Mouse (Mus musculus) layer of hippocampus, adult 8-10 months (tissue): ENCODE results near the gene Alpl. TPM values are rescaled to one million over a fixed set of nuclear protein-coding genes. Genes with fewer than 3 reads are reported as not detected.

Experiments used
- DNase-seq, 2 experiments: peaks; one replicate each; pipeline ENCODE4 v3.0.0; 2022; ENCODE audit warnings: low spot score in 2 of 2
- total RNA-seq, 4 experiments: library from RNA; stranded (reverse); gene quantifications; 2 replicates each; pipeline ENCODE4 v1.2.4; 2022

Gene Alpl
- total RNA-seq, 4 experiments from 2014 or later: 6.2 to 9.3 (median 7.1) TPM

GRCm38 (mm10) chr4:137800324-137800723, 4.1 kb upstream of the Alpl start:
- DNase-seq: no peak

GRCm38 (mm10) chr4:137797038-137797437, 854 bp upstream of the Alpl start:
- no peak for DNase-seq

GRCm38 (mm10) chr4:137794178-137794900, 1.8 kb downstream of the Alpl start:
- DNase-seq: no peak

DNA sequence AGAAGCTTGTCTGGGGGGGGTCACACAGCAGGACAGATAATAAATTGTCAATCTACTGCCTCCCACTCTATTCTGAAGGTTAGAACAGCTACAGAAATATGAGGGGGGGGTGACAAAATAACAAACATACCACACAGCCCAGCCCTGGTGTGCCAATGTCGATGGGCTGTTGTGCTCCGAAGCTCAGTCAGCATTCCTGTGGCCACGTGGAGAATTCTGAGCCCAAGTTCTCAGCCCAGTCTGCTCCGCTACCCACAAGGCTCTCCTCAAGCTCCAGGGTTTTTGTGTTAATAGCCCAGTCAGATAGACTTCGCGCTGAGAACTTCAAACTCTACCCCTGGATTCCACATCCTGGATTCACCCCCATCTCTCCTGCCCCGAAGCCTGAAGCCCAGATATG, 2.6 kb downstream of the Alpl start:
- DNase-seq: no peak

GRCm38 (mm10) chr4:137791440-137791839, 4.7 kb downstream of the Alpl start:
- no peak for DNase-seq

DNA sequence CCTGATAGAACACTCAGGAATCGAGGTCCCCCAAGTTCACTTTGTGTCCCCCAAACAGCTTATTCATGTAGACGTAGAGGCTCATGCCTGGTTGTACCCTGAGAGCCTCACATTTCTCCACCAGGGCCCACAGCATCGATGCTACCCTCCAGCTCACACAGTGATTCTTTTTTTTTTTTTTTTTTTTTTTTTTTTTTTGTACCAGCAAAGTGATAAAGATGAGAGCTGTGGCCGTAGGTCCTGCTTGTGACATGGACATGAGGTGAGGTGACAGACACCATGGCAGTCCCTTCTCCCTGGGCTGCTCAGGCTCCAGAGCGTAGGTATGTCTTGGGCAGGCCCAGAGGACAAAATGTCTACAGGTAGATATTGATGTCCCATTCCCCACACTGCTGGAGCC, 5.2 kb downstream of the Alpl start:
- DNase-seq: no peak

DNA sequence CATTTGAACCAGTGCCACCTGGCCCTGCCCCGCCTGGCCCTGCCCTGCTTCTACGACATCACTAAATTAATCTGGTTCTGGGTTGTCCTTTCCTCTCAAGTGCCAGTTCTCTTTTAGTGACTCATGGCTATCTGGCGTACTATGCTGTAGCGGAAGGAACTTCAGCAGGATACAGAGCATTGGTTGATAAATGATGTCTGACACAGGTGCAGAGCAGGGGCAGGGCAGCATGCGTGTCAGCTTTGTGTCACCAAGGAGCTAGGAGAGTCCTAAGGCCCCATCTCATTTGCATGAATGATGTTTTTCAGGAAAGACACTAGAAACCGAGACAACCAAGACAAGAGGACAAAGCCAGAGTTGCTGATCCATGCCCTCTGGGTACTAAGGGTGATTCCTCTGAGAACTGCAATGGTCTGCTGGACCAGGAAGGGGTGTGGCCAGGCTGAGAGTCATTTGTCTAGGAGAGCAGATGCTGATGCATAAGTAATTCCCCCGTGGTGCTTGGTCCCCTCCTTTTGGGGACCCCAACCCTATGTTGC, 7.6 kb downstream of the Alpl start:
- DNase-seq: no peak

GRCm38 (mm10) chr4:137787589-137788289, 8.4 kb downstream of the Alpl start:
- DNase-seq: no peak

DNA sequence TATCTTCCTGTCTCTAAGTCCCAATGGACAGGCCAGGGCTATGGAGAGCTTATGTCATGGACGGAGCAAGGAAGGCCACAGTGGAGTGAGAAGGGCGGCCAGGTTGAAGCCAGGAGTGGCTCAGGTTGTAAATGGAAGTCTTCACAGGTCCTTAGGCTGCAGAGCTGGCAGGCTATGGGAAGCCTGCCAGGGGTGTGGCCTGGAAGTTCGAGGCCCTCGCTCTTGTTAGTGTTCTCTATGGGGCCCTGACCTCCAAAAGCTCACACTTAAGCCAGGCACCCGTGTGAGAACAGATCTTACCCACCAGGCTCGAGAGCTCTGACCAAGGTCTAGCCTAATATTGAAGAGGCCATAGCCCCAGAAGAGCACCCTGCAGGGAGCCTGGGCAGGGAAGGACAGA, 9.7 kb downstream of the Alpl start:
- no peak for DNase-seq

- no peak for DNase-seq
Measured at GRCm38 (mm10) chr4:137785270-137785669, 10.9 kb downstream of the Alpl start.

GRCm38 (mm10) chr4:137784741-137785140, 11.4 kb downstream of the Alpl start:
- no peak for DNase-seq

DNA sequence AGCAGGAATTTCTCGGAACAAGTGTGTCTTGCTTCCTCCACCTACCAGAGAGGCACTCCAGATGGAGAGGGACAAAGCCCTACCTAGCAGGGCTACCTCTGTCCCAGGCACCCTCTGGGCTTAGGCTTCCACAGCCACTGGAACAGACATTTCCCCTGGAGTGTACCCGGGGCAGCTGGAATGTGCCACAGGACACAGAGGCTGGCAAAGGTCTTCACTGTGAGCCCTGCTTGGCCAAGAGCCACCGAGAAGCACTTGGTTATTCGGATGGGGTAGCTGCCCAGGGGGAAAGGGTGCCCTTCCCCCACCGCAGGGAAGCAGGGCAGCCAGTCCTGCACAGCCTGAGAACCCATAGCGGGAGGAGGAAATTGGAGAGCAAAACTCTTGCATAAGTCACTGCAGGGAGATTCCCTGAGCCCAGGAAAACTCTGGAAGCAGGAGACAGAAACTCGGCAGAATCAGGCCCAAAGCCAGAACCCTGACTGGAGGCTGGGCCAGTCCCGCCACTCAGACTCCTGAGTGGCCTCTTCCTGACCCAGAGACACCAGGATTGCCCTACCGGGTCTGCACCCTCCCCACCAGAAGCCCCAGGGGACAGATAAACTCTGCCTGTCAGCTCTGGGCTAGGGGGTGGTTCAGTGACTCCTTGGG, 12.5 kb downstream of the Alpl start:
- DNase-seq: peak; percentile 45

GRCm38 (mm10) chr4:137781949-137782348, 14.2 kb downstream of the Alpl start:
- no peak for DNase-seq

GRCm38 (mm10) chr4:137780986-137781385, 15.2 kb downstream of the Alpl start:
- DNase-seq: no peak

DNA sequence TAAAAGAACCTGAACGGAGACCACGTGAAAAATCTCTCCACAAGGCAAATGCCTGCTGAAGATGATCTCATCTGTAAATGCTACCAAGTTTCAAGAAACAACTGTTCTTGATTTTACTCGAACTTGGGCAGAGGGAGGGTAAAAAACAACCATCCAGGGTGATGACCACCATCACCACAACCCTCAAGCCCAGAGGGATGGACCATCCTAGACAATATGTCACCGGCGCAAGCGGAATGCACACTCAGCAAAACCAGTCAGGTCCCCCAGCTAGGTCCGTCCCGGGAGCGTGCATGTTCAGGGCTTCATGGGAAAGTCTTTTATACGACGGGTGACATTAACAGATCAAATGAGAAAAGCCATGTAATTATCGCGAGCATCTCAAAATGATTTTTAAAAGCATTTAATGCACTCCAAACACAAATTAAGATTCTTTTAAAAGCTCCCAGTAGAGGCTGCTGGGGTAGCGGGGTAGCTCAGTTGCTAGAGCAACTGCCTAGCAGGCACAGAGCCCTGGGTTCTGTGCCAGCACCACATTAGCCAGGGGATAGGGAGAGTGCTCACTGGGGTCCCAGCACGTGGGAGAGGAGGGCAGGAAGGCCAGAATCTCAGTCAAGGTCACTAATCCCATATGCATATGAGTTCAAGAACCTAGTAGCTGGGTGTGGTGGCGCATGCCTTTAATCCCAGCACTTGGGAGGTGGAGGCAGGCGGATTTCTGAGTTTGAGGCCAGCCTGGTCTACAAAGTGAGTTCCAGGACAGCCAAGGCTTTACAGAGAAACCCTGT, 17.6 kb downstream of the Alpl start:
- DNase-seq: no peak

DNA sequence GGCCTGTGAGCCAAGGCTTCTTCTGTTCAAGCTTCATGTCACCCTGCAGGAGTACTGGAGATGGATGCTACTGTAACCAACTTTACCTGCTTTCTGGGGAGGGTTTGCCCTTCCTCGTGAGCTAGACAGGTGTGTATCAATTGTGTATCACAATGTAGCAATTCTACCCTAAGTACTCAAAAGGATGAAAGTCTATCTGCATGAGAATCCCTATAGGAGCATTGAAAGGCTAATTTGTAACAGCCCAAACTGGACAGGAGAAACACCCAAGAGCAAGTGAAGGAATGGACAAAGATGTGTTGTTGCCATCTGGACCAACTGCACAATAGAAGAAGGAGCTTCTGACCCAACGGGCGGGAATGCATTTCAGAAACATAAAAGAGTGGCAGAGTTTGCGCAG, 18.3 kb downstream of the Alpl start:
- DNase-seq: no peak

GRCm38 (mm10) chr4:137774505-137774904, 21.7 kb downstream of the Alpl start:
- no peak for DNase-seq

- DNase-seq: no peak
Measured at GRCm38 (mm10) chr4:137774013-137774412, 22.2 kb downstream of the Alpl start.

- no peak for DNase-seq
Measured at GRCm38 (mm10) chr4:137773369-137773899, 22.8 kb downstream of the Alpl start.

GRCm38 (mm10) chr4:137772438-137773056, 23.6 kb downstream of the Alpl start:
- DNase-seq: no peak

GRCm38 (mm10) chr4:137771749-137772148, 24.4 kb downstream of the Alpl start:
- no peak for DNase-seq
